Mouse (Mus musculus): ENCODE results near the gene Slc25a10.

- TF ChIP-seq ZC3H11A (IDR thresholded peaks at IDR 0.05; ENCODE audit: borderline replicate concordance, low read depth, low read length), result no peak
- no peak for TF ChIP-seq HCFC1 (IDR thresholded peaks at IDR 0.05; ENCODE audit: borderline replicate concordance, insufficient read depth, low read length)
- no peak for TF ChIP-seq CHD2 (IDR thresholded peaks at IDR 0.05; ENCODE audit: low read depth, low read length)
- TF ChIP-seq MAFK (IDR thresholded peaks at IDR 0.05; ENCODE audit: insufficient read depth, low read depth, low read length), result no peak
Measured at GRCm38 (mm10) chr11:120518027-120518426, 26.4 kb downstream of the Slc25a10 start.

All from ES-E14 (cell line).